15 mouse cellular contexts compared by ENCODE assay signal in genomic region chr2:129055741-129056140, GRCm38 (mm10). TPM values are rescaled to one million over a fixed set of nuclear protein-coding genes. Genes with fewer than 3 reads are reported as not detected.
"Had no signal": no experiment of that assay in that cellular context is flagged by ENCODE, and none has a peak within 500 bp of the region (broad histone marks: within the 10 kb centered on the region; RNA-seq: fewer than 3 reads in every experiment).

No protein-coding gene starts in this region.

- DNase-seq: gastrocnemius, adult 2 months; gastrocnemius, postnatal 10 days; gastrocnemius, postnatal 25 days; heart, adult 2 months; heart, postnatal 10 days; heart, postnatal 4 days; kidney, adult 18-20 months; kidney, adult 8-10 months; kidney, postnatal 10 days; kidney, postnatal 25 days; kidney, postnatal 4 days; left cerebral cortex, postnatal 4 days had no signal

RNA-seq across cellular contexts. Expression of gene Vinac1, which starts 7.8 kb away (rescaled TPM):
- total RNA-seq: gastrocnemius, adult 2 months; gastrocnemius, postnatal 25 days; granulocyte monocyte progenitor cell, adult 5-6 weeks; heart, adult 2 months; heart, postnatal 10 days; heart, postnatal 25 days; layer of hippocampus, postnatal 25 days had no signal
